Mouse (Mus musculus): ENCODE data around the gene Dhrs4.

Dhrs4 gene
- long read RNA-seq, experiment 1, transcript Dhrs4-201 (8 exons, 1,392 nt) = major isoform, 23 of 30 reads
- long read RNA-seq, experiment 1, partial matches to known transcripts = 3 of 30 reads
- long read RNA-seq, experiment 1, other reads (novel, unspliced or antisense) = 2 of 30 reads
- long read RNA-seq, experiment 2, transcript Dhrs4-201 (8 exons, 1,392 nt) = major isoform, 24 of 35 reads
- long read RNA-seq, experiment 2, partial matches to known transcripts = 7 of 35 reads
- long read RNA-seq, experiment 2, other reads (novel, unspliced or antisense) = 4 of 35 reads

- intact Hi-C loops (cut with DNase I) = no loop called here
Observed at GRCm38 (mm10) chr14:55478651-55479599, at the start of gene Dhrs4. Gene Dhrs4 (plus strand): TSS chr14:55478758.

GRCm38 (mm10) chr14:55430255-55430654 lies 48.3 kb upstream of the Dhrs4 start:
- intact Hi-C loops (cut with DNase I) = no loop called here

- intact Hi-C loops (cut with DNase I) = no loop called here
Observed at GRCm38 (mm10) chr14:55433052-55433451, 45.5 kb upstream of the Dhrs4 start.

GRCm38 (mm10) chr14:55434825-55435224 lies 43.7 kb upstream of the Dhrs4 start:
- intact Hi-C loops (cut with DNase I) = loop anchor here (5.0 kb wide), 1 partner anchor 288 kb away; no protein-coding TSS in a partner anchor

- intact Hi-C loops (cut with DNase I) = loop anchor here (5.0 kb wide), 1 partner anchor 290 kb away; no protein-coding TSS in a partner anchor
Observed at GRCm38 (mm10) chr14:55437118-55437517, 41.4 kb upstream of the Dhrs4 start.

GRCm38 (mm10) chr14:55438193-55438784 lies 40.3 kb upstream of the Dhrs4 start:
- intact Hi-C loops (cut with DNase I) = loop anchor here (2.0 to 5.0 kb wide), 2 partner anchors 167 to 291 kb away; no protein-coding TSS in a partner anchor

- intact Hi-C loops (cut with DNase I) = loop anchor here (5.0 kb wide), 1 partner anchor 185 kb away; no protein-coding TSS in a partner anchor
Observed at GRCm38 (mm10) chr14:55457693-55458092, 20.9 kb upstream of the Dhrs4 start.

DNA sequence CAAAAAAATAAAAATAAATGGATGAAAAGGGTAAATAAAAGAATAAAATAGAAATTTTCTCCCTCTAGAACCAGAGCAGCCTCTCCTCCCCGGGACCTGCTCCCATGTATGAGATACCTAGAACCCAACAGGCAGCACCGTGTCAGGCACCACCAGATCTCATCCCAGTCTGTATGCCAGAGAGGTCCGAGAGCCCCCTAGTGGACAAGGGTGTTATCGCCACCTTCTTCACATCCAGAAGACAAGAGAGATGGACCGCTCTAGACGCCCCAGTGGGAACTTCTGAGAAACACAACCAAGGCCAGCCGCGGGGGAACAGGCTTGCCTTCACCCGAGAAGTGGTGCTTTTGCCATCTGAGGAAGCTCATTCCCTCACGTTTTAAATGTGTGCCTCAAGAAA lies 20.3 kb upstream of the Dhrs4 start:
- intact Hi-C loops (cut with DNase I) = loop anchor here (5.0 kb wide), 1 partner anchor 186 kb away; no protein-coding TSS in a partner anchor

- intact Hi-C loops (cut with DNase I) = loop anchor here (5.0 kb wide), 1 partner anchor 186 kb away; no protein-coding TSS in a partner anchor
Observed at GRCm38 (mm10) chr14:55458761-55459160, 19.8 kb upstream of the Dhrs4 start.

DNA sequence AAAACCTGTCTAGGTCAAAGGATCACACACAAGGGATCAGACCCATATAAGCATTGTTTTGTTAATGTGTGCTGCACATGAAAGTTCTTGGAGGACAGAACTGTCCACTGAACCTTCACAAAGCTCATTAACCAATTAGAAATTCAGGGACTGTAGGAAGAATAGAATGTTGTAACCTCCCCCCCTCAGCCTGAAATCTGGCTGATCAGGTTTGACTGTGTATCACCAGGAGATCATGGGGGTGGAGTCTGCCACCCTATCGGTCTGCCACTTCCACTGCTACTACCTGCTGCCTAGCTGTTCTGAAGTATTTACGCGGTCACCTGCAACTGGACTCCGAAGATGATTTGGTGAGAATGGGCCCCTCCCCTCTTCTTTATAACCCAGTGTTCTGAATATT lies 18.8 kb upstream of the Dhrs4 start:
- intact Hi-C loops (cut with DNase I) = loop anchor here (5.0 kb wide), 1 partner anchor 187 kb away; no protein-coding TSS in a partner anchor

GRCm38 (mm10) chr14:55460297-55460696 lies 18.3 kb upstream of the Dhrs4 start:
- intact Hi-C loops (cut with DNase I) = no loop called here

DNA sequence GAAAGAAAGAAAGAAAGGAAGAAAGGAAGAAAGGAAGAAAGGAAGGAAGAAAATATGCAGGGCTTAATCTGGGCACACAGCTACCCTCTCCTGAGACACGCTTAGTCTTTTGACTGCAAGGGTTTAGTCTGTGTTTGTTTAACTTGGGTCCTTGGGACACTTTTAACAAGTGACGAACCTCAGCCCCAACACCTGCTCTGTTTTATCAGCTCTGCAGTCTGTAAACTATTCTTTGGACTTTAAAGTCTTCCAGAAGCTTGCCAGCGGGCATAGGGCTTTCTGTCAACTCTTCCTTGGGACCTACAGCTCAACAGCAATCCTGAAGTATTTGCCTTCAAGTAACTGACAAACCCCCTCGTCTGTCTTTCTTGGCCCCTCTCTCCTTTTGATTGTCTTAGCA lies 16.8 kb upstream of the Dhrs4 start:
- intact Hi-C loops (cut with DNase I) = no loop called here

- intact Hi-C loops (cut with DNase I) = no loop called here
Observed at GRCm38 (mm10) chr14:55466481-55466880, 12.1 kb upstream of the Dhrs4 start.

- intact Hi-C loops (cut with DNase I) = no loop called here
Observed at GRCm38 (mm10) chr14:55467108-55467507, 11.4 kb upstream of the Dhrs4 start.

DNA sequence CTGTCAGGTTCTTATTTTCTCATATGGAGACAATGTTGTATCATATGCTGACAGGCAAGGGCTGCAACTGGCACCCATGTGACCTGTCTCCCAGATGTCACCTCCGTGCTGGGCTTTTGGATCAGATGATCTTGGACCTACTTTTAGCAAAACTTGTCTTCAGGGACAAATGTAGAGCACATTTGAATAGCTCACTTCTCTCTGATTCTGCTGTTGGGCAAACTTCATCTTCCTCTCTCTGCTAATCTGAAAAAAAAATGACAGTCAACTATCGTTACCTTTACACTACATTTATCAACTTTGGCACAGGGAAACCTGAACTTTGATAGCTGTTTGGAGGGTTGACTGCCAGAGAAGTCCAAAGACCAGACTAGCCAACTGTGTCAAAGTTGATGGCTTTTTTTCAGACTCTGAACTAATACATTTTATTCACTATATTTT lies 10.2 kb upstream of the Dhrs4 start:
- intact Hi-C loops (cut with DNase I) = no loop called here

GRCm38 (mm10) chr14:55469041-55469440 lies 9.5 kb upstream of the Dhrs4 start:
- intact Hi-C loops (cut with DNase I) = no loop called here

DNA sequence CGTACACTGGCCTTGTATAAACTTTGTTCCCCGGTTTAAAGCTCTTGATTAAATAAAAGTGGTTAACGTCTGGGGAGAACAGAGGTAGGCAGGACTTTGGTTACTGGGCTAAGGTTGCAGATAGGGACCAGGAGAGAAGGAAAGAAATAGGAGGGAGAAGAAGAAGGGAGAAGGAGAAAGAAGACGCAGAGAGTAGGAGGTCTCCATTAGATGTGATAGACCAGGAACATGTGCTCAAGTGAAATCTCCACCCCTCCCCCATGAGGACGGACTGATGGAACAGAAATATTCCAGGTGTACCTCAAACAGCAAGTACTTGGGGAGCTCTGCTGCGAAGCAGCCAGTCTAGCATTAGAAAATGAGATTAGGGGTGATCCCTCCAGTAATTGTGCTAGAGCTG lies 8.7 kb upstream of the Dhrs4 start:
- intact Hi-C loops (cut with DNase I) = no loop called here

DNA sequence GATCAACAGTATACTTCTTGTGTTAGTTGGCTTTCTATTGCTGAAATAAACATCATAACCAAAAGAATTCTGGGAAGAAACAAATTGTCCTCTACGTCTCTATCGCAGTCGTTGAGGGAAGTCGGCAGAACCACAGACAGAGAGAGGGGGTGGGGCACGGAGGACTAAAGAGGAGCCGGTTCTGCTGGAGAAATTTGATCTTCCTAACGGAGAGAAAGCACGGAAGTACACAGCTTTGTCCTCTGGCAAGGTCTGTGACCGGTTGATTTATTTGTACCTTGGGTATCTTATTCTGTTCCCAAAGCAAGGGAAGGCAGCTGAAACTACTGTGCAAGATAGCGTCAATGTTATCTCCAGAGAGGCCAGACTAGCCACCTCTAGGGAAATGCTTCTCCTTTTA lies 7.8 kb upstream of the Dhrs4 start:
- intact Hi-C loops (cut with DNase I) = no loop called here

- intact Hi-C loops (cut with DNase I) = no loop called here
Observed at GRCm38 (mm10) chr14:55475654-55476053, 2.9 kb upstream of the Dhrs4 start.

GRCm38 (mm10) chr14:55477421-55477820 lies 1.1 kb upstream of the Dhrs4 start:
- intact Hi-C loops (cut with DNase I) = no loop called here

DNA sequence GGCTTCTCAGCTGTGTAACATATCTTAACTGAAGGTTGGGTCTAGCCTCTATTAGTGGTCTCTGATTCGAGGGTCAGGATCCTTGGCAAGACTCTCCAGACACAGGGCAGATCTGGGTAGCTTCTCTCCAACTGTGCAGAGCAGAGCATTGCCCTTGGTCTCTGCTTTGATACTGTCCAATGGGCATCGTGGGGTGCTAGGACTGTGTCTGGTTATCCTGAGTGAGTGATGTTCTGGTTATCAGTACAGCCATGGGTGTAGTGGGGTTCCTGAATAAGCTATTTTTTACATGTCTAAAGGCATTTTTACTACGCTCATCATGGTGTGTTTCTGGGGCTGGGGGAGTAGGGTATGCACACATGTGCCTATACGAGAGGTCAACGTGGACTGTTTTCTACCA lies 729 bp upstream of the Dhrs4 start:
- intact Hi-C loops (cut with DNase I) = no loop called here

Measured in adrenal gland (tissue).